ENCODE assay signal across 8 mouse cellular contexts in the genomic region with DNA sequence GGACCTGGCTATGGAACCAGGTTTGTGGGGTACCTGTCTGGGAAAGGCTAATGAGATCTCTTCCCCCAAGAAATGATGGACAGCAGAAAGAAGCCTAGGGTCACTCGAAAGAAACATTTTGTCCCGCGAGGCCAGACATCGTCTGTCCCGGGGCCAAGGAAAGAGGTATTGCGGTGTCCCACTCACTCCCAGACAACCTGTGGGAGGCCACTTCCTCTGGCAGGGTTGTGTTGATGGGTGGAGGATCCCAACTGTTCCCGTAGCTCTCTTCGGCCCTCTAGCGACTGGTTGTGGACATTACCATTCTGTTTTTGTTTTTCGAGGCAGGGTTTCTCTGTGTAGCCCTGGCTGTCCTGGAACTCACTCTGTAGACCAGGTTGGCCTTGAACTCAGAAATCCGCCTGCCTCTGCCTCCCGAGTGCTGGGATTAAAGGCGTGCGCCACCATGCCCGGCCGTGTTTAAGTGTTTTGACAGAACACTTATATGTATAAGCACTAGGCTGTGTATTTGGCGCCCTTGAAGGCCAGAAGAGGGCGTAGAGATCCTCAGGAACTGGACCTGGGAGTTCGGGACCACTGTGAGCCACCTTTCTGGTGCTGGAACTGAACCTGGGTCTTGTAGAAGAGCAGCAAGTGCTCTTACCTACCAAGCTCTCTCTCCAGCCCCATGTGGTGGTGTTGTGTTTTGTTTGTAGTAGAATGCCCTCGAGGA. TPM values are rescaled to one million over a fixed set of nuclear protein-coding genes. Genes with fewer than 3 reads are reported as not detected.
DNase-seq lines count a peak whose midpoint lies in the region; ATAC-seq and TF ChIP-seq lines count a peak whose summit lies in the region.

No protein-coding gene starts in this region.

- peaks cover 18% of the 10 kb centered on the region for H3K27me3 ChIP-seq in embryonic facial prominence, embryonic 11.5 days (ENCODE audit: control insufficient read depth, insufficient read depth, low read length)
- H3K27me3 ChIP-seq in kidney, adult 2 months (replicated peaks; ENCODE audit: control insufficient read depth, insufficient read depth, low read length): no peaks in the 10 kb centered on the region
- H3K27me3 ChIP-seq in liver, embryonic 13.5 days: peaks cover 44% of the 10 kb centered on the region

- peak overlapping the region; percentile 96 for H3K4me2 ChIP-seq in embryonic facial prominence, embryonic 11.5 days (ENCODE audit: low read depth, low read length)
- H3K4me2 ChIP-seq in liver, embryonic 13.5 days: peak overlapping the region; percentile 95

- WGBS in embryonic facial prominence, embryonic 11.5 days: 19% methylated on average over 20 of the region's 20 CpGs
- 18% methylated on average over 20 of the region's 20 CpGs for WGBS in kidney, adult 2 months
- 14% methylated on average over 20 of the region's 20 CpGs for WGBS in liver, embryonic 13.5 days (ENCODE audit: insufficient replicate concordance)

- H3K4me3 ChIP-seq in embryonic facial prominence, embryonic 11.5 days (ENCODE audit: low read depth, low read length): peak overlapping the region; percentile 44
- peak overlapping the region; percentile 57 for H3K4me3 ChIP-seq in kidney, adult 2 months (ENCODE audit: insufficient read depth, low read depth, low read length)
- peak overlapping the region; percentile 71 for H3K4me3 ChIP-seq in liver, embryonic 13.5 days (replicated peaks)

- H3K4me1 ChIP-seq in embryonic facial prominence, embryonic 11.5 days (ENCODE audit: control insufficient read depth, insufficient read depth, low read length): peaks cover 8% of the 10 kb centered on the region
- no peaks in the 10 kb centered on the region for H3K4me1 ChIP-seq in kidney, adult 2 months (ENCODE audit: control insufficient read depth, insufficient read depth, low read length)
- peaks cover 89% of the 10 kb centered on the region for H3K4me1 ChIP-seq in liver, embryonic 13.5 days (replicated peaks)

- no peak for ATAC-seq in embryonic facial prominence, embryonic 11.5 days (replicated peaks; ENCODE audit: insufficient number of reproducible peaks, low FRiP score, low TSS enrichment, low read depth)
- peak; percentile 79 for ATAC-seq in liver, embryonic 13.5 days (ENCODE audit: low read depth)

- H3K36me3 ChIP-seq in embryonic facial prominence, embryonic 11.5 days (replicated peaks; ENCODE audit: control insufficient read depth, insufficient read depth, low read depth, low read length): peaks cover 4% of the 10 kb centered on the region
- no peaks in the 10 kb centered on the region for H3K36me3 ChIP-seq in kidney, adult 2 months (ENCODE audit: control insufficient read depth, insufficient read depth, low read length)
- peaks cover 44% of the 10 kb centered on the region for H3K36me3 ChIP-seq in liver, embryonic 13.5 days

- H3K9ac ChIP-seq in embryonic facial prominence, embryonic 11.5 days (replicated peaks; ENCODE audit: low read length): no peak overlapping the region
- H3K9ac ChIP-seq in liver, embryonic 13.5 days: peak overlapping the region; percentile 91

- TF ChIP-seq POLR2A in kidney, adult 2 months (IDR thresholded peaks at IDR 0.05; ENCODE audit: low read depth, low read length): no peak

- no peak overlapping the region for H3K27ac ChIP-seq in embryonic facial prominence, embryonic 11.5 days (replicated peaks; ENCODE audit: low read depth, low read length)
- H3K27ac ChIP-seq in kidney, adult 2 months (ENCODE audit: insufficient read depth, low read depth, low read length): no peak overlapping the region
- peak overlapping the region; percentile 98 for H3K27ac ChIP-seq in liver, embryonic 13.5 days

- no peaks in the 10 kb centered on the region for H3K9me3 ChIP-seq in embryonic facial prominence, embryonic 11.5 days (replicated peaks; ENCODE audit: control insufficient read depth, low read length)
- no peaks in the 10 kb centered on the region for H3K9me3 ChIP-seq in liver, embryonic 13.5 days (replicated peaks)

- DNase-seq in CD8-positive naive resting alpha-beta T cell, adult 2 months (ENCODE audit: low read depth in 2 of 2, low spot score in 2 of 2): peak; percentile 21 to 38
- DNase-seq in adrenal gland, postnatal 25 days: peak; percentile 56
- peak; percentile 90 for DNase-seq in embryonic facial prominence, embryonic 11.5 days (ENCODE audit: low spot score)
- DNase-seq in heart, adult 9 months (ENCODE audit: low spot score in 2 of 2): peak; percentile 71 to 77
- DNase-seq in kidney, adult 2 months: peak; percentile 81
- peak; percentile 82 for DNase-seq in liver, embryonic 13.5 days
- DNase-seq in neural tube, embryonic 10.5 days (ENCODE audit: extremely low spot score, low spot score): peak; percentile 77
- peak; percentile 33 for DNase-seq in telencephalon, adult 2 months (ENCODE audit: low read depth, low spot score)

- TF ChIP-seq CTCF in kidney, adult 2 months (conservative IDR thresholded peaks at IDR 0.05; ENCODE audit: insufficient read depth, insufficient read length, low read depth, low read length): peak; percentile 81

RNA-seq across cellular contexts. Expression of gene Sphk1, which starts 3.6 kb away (rescaled TPM):
- total RNA-seq in adrenal gland, postnatal 25 days (2021): 0.57 and 1.5 TPM in 2 replicates
- polyA plus RNA-seq in embryonic facial prominence, embryonic 11.5 days (2014; fragmentation: Nextera tagmentation; extraction: Ambion mirVana): 5.0 and 7.2 TPM in 2 replicates
- 9.9 and 12.0 TPM in 2 replicates for polyA plus RNA-seq in kidney, adult 2 months (2012; rRNA removed)
- 28.5 and 32.7 TPM in 2 replicates for polyA plus RNA-seq in liver, embryonic 13.5 days (2015; fragmentation: Nextera tagmentation; extraction: Ambion mirVana)

RNA-seq across cellular contexts. Expression of gene Prpsap1, which starts 40.3 kb away (rescaled TPM):
- 112 TPM in 2 replicates for total RNA-seq in adrenal gland, postnatal 25 days (2021)
- polyA plus RNA-seq in embryonic facial prominence, embryonic 11.5 days (2014; fragmentation: Nextera tagmentation; extraction: Ambion mirVana): 171 and 182 TPM in 2 replicates
- 87.5 and 91.1 TPM in 2 replicates for polyA plus RNA-seq in kidney, adult 2 months (2012; rRNA removed)
- polyA plus RNA-seq in liver, embryonic 13.5 days (2015; fragmentation: Nextera tagmentation; extraction: Ambion mirVana): 59.3 and 62.7 TPM in 2 replicates

RNA-seq across cellular contexts. Expression of gene Ube2o, which starts 46.9 kb away (rescaled TPM):
- 32.7 and 34.1 TPM in 2 replicates for total RNA-seq in adrenal gland, postnatal 25 days (2021)
- 17.2 and 17.4 TPM in 2 replicates for polyA plus RNA-seq in embryonic facial prominence, embryonic 11.5 days (2014; fragmentation: Nextera tagmentation; extraction: Ambion mirVana)
- 10.3 and 10.8 TPM in 2 replicates for polyA plus RNA-seq in kidney, adult 2 months (2012; rRNA removed)
- polyA plus RNA-seq in liver, embryonic 13.5 days (2015; fragmentation: Nextera tagmentation; extraction: Ambion mirVana): 17.5 and 22.1 TPM in 2 replicates

RNA-seq across cellular contexts. Expression of gene Aanat, which starts 51.9 kb away (rescaled TPM):
- not detected in 2 replicates for total RNA-seq in adrenal gland, postnatal 25 days (2021)
- not detected in 2 replicates for polyA plus RNA-seq in embryonic facial prominence, embryonic 11.5 days (2014; fragmentation: Nextera tagmentation; extraction: Ambion mirVana)
- polyA plus RNA-seq in kidney, adult 2 months (2012; rRNA removed): not detected in 2 replicates
- not detected in 2 replicates for polyA plus RNA-seq in liver, embryonic 13.5 days (2015; fragmentation: Nextera tagmentation; extraction: Ambion mirVana)

Comparison
In these comparisons a context has a peak if more than half of its experiments do, and no peak if none do; other contexts are left out.
1. DNase-seq: peak in every context shown above with its lines; median percentile 90 in embryonic facial prominence, embryonic 11.5 days; 82 in liver, embryonic 13.5 days; 81 in kidney, adult 2 months; 77 in neural tube, embryonic 10.5 days; 74 in heart, adult 9 months; 56 in adrenal gland, postnatal 25 days; 33 in telencephalon, adult 2 months; 30 in CD8-positive naive resting alpha-beta T cell, adult 2 months.